Mouse (Mus musculus): Measurements from ENCODE around the gene Plppr3.

- TF ChIP-seq MYOD1 (IDR thresholded peaks at IDR 0.05; ENCODE audit: control insufficient read depth, insufficient read length, low read depth) (no peak), CTCF (IDR thresholded peaks at IDR 0.05; ENCODE audit: control insufficient read depth, insufficient read depth, insufficient read length) (no peak), USF1 (IDR thresholded peaks at IDR 0.05; ENCODE audit: low read depth) (no peak), CEBPB (IDR thresholded peaks at IDR 0.05; ENCODE audit: low read depth) (no peak), MAX (IDR thresholded peaks at IDR 0.05) (no peak), MYOG (IDR thresholded peaks at IDR 0.05; ENCODE audit: control insufficient read depth, extremely low read depth, insufficient read length) (no peak)
These were observed 7.8 kb downstream of the Plppr3 start for GRCm38 (mm10) chr10:79866601-79867000.

Data from C2C12 (cell line).